Mouse (Mus musculus): ENCODE measurements around the gene Hagh.
A peak's percentile ranks its signal among the peaks of the same experiment; 100 is the strongest.

Gene Hagh

GRCm38 (mm10) chr17:24850773-24851127 lies 10.8 kb downstream of the Hagh start:
- no peak for DNase-seq

- no peak for DNase-seq
Observed at GRCm38 (mm10) chr17:24851381-24852125, 11.6 kb downstream of the Hagh start.

GRCm38 (mm10) chr17:24855838-24856464 lies 16.0 kb downstream of the Hagh start:
- DNase-seq = no peak

- DNase-seq = no peak
Observed at GRCm38 (mm10) chr17:24856589-24856988, 16.6 kb downstream of the Hagh start.

- peak; percentile 63 for DNase-seq
Observed at GRCm38 (mm10) chr17:24857831-24858470, 18.0 kb downstream of the Hagh start.

- peak; percentile 85 for DNase-seq
Observed at GRCm38 (mm10) chr17:24858967-24859366, 19.0 kb downstream of the Hagh start.

GRCm38 (mm10) chr17:24860076-24860475 lies 20.1 kb downstream of the Hagh start:
- DNase-seq = peak; percentile 60

GRCm38 (mm10) chr17:24861785-24862184 lies 21.8 kb downstream of the Hagh start:
- DNase-seq = no peak

- no peak for DNase-seq
Observed at GRCm38 (mm10) chr17:24865776-24866175, 25.8 kb downstream of the Hagh start, which contains the start of gene Igfals. Gene Igfals, plus strand, starts transcription at chr17:24865997.

GRCm38 (mm10) chr17:24867914-24868313 lies 28.0 kb downstream of the Hagh start:
- DNase-seq = no peak

- DNase-seq = no peak
Observed at GRCm38 (mm10) chr17:24873695-24874404, 33.9 kb downstream of the Hagh start.

- no peak for DNase-seq
Observed at GRCm38 (mm10) chr17:24874405-24874745, 34.4 kb downstream of the Hagh start.

- DNase-seq = no peak
Observed at GRCm38 (mm10) chr17:24874989-24875388, 35.0 kb downstream of the Hagh start.

GRCm38 (mm10) chr17:24877336-24878116 lies 37.6 kb downstream of the Hagh start:
- DNase-seq = no peak

- peak; percentile 45 for DNase-seq
Observed at GRCm38 (mm10) chr17:24878117-24878397, 38.1 kb downstream of the Hagh start.

- DNase-seq = no peak
Observed at GRCm38 (mm10) chr17:24878531-24878930, 38.6 kb downstream of the Hagh start.

GRCm38 (mm10) chr17:24881738-24882440 lies 41.9 kb downstream of the Hagh start:
- no peak for DNase-seq

- DNase-seq = no peak
Observed at GRCm38 (mm10) chr17:24884391-24884790, 44.4 kb downstream of the Hagh start.

GRCm38 (mm10) chr17:24885356-24886133 lies 45.6 kb downstream of the Hagh start:
- no peak for DNase-seq

GRCm38 (mm10) chr17:24886134-24886931 lies 46.4 kb downstream of the Hagh start, which contains the start of the genes Nubp2 and Spsb3:
Gene Nubp2, minus strand, starts transcription at chr17:24886349.
Gene Spsb3, plus strand, starts transcription at chr17:24886643.
- peak; percentile 99 for DNase-seq
